Mouse (Mus musculus) heart, embryonic 14.5 days (tissue): ENCODE measurements around the gene Gm11559. TPM values are rescaled to one million over a fixed set of nuclear protein-coding genes. Genes with fewer than 3 reads are reported as not detected.
"Not testable (repeated sequence)": the region's sequence is repeated elsewhere in the genome, so short reads cannot be mapped to it uniquely, and the experiment has no call there.

Source experiments
- ATAC-seq: fragments of 200-750 bp; cut with Nextera tagmentation; 2 replicates; pipeline ENCODE4 v1.8.0; 2017; ENCODE audit warnings: low read depth, moderate TSS enrichment; ENCODE audit not compliant: insufficient number of reproducible peaks, insufficient read depth, low FRiP score
- H3K27ac ChIP-seq, 2 experiments: fragments of 200-500 bp in 1 of 2; fragments of 300-500 bp in 1 of 2; sonication (generic) in 1 of 2; replicated peaks in 1 of 2; 2 replicates each; pipeline ENCODE4 v1.5.1; 2012 to 2014; ENCODE audit warnings: low read depth in 2 of 2, low read length in 2 of 2, control low read depth in 1 of 2, mild to moderate bottlenecking in 1 of 2, mixed read lengths in 1 of 2; ENCODE audit not compliant: control insufficient read depth in 1 of 2, insufficient read depth in 1 of 2
- H3K27me3 ChIP-seq: fragments of 300-500 bp; sonication (generic); 2 replicates; pipeline ENCODE4 v1.6.1; 2014; ENCODE audit warnings: mild to moderate bottlenecking, low read length, control low read depth; ENCODE audit not compliant: control insufficient read depth, insufficient read depth
- H3K36me3 ChIP-seq: fragments of 300-500 bp; sonication (generic); 2 replicates; pipeline ENCODE4 v1.6.1; 2014; ENCODE audit warnings: mild to moderate bottlenecking, control low read depth, low read length, mixed read lengths; ENCODE audit not compliant: control insufficient read depth, insufficient read depth
- H3K4me1 ChIP-seq, 2 experiments: fragments of 200-500 bp in 1 of 2; fragments of 300-500 bp in 1 of 2; sonication (generic) in 1 of 2; 2 replicates each; pipeline ENCODE4 v1.6.1; 2012 to 2014; ENCODE audit warnings: low read length in 2 of 2, control low read depth in 1 of 2, mixed read lengths in 1 of 2; ENCODE audit not compliant: control insufficient read depth in 2 of 2, insufficient read depth in 2 of 2
- H3K4me2 ChIP-seq: fragments of 300-500 bp; sonication (generic); 2 replicates; pipeline ENCODE4 v1.6.1; 2014; ENCODE audit warnings: mild to moderate bottlenecking, low read length
- H3K4me3 ChIP-seq, 2 experiments: fragments of 200-500 bp in 1 of 2; fragments of 300-500 bp in 1 of 2; sonication (generic) in 1 of 2; 2 replicates each; pipeline ENCODE4 v1.5.1; 2012 to 2014; ENCODE audit warnings: low read length in 2 of 2, mild to moderate bottlenecking in 2 of 2, control low read depth in 1 of 2, low read depth in 1 of 2, moderate library complexity in 1 of 2; ENCODE audit not compliant: control insufficient read depth in 1 of 2, insufficient read depth in 1 of 2
- H3K9ac ChIP-seq: fragments of 300-500 bp; sonication (generic); 2 replicates; pipeline ENCODE4 v1.6.1; 2014; ENCODE audit warnings: mild to moderate bottlenecking, low read length
- H3K9me3 ChIP-seq: fragments of 300-500 bp; sonication (generic); 2 replicates; pipeline ENCODE4 v1.6.1; 2016; ENCODE audit warnings: low read length, control low read depth; ENCODE audit not compliant: control insufficient read depth
- WGBS: fragments of 180-500 bp; shearing (Covaris S2); extraction: QIAGEN DNeasy Blood & Tissue Kit; methylation state at CpG from one replicate; pipeline ENCODE4 v1.1.7; 2014; 5-methylcytosine and 5-hydroxymethylcytosine counted together
- polyA plus RNA-seq: library from polyadenylated mRNA; unstranded; fragments of >200 nt; fragmentation: Nextera tagmentation; extraction: Ambion mirVana; gene quantifications from 2 replicates; pipeline ENCODE4 v1.2.1, GENCODE M21; 2014

Gene Gm11559
- polyA plus RNA-seq, result not detected in 2 replicates

GRCm38 (mm10) chr11:99864176-99864575 lies at the start of gene Gm11559:
Gene Gm11559, plus strand, starts transcription at chr11:99864476.
- H3K4me2 ChIP-seq, H3K9ac ChIP-seq, ATAC-seq, H3K36me3 ChIP-seq, H3K27me3 ChIP-seq, H3K4me3 ChIP-seq, H3K9me3 ChIP-seq, H3K4me1 ChIP-seq, H3K27ac ChIP-seq: not testable (repeated sequence)
- 42% methylated on average over 1 of the region's 1 CpGs for WGBS

GRCm38 (mm10) chr11:99815566-99815965 lies 48.7 kb upstream of the Gm11559 start, which contains the start of gene Gm11564:
Gene Gm11564, minus strand, starts transcription at chr11:99815666.
- not testable (repeated sequence) for H3K4me1 ChIP-seq, H3K27ac ChIP-seq, H3K9ac ChIP-seq, H3K4me2 ChIP-seq, H3K36me3 ChIP-seq, H3K9me3 ChIP-seq, H3K4me3 ChIP-seq, H3K27me3 ChIP-seq, ATAC-seq
- 73% methylated on average over 2 of the region's 2 CpGs for WGBS

GRCm38 (mm10) chr11:99837966-99838365 lies 26.3 kb upstream of the Gm11559 start, which contains the start of gene 2300003K06Rik:
Gene 2300003K06Rik, minus strand, starts transcription at chr11:99838066.
- H3K9me3 ChIP-seq, result no peaks in the 10 kb centered on the region
- no peak within 1 kb of the TSS for H3K9ac ChIP-seq
- WGBS, result 71% methylated on average over 1 of the region's 1 CpGs
- no peak within 1 kb of the TSS for H3K27ac ChIP-seq
- H3K27me3 ChIP-seq, result no peaks in the 10 kb centered on the region
- no peak within 1 kb of the TSS for H3K4me2 ChIP-seq
- H3K4me1 ChIP-seq, result no peaks in the 10 kb centered on the region
- H3K4me3 ChIP-seq, result no peak within 1 kb of the TSS
- no peak for ATAC-seq
- no peaks in the 10 kb centered on the region for H3K36me3 ChIP-seq

GRCm38 (mm10) chr11:99842185-99842584 lies 22.1 kb upstream of the Gm11559 start:
- no peak overlapping the region for H3K9ac ChIP-seq

GRCm38 (mm10) chr11:99846746-99847145 lies 17.5 kb upstream of the Gm11559 start:
- WGBS, result 71% methylated on average over 2 of the region's 2 CpGs
- no peak for ATAC-seq
- Histone ChIP-seq H3K27me3 (no peaks in the 10 kb centered on the region; the same call in 1 of the 2 replicates), H3K27ac (no peak overlapping the region), H3K4me3 (no peak overlapping the region), H3K9ac (no peak overlapping the region), H3K9me3 (no peaks in the 10 kb centered on the region), H3K4me1 (no peaks in the 10 kb centered on the region), H3K36me3 (no peaks in the 10 kb centered on the region), H3K4me2 (no peak overlapping the region)

More at GRCm38 (mm10) chr11:99842185-99842584, 22.1 kb upstream of the Gm11559 start:
- Histone ChIP-seq H3K36me3 (no peaks in the 10 kb centered on the region), H3K27me3 (no peaks in the 10 kb centered on the region; the same call in 1 of the 2 replicates), H3K4me1 (no peaks in the 10 kb centered on the region), H3K4me2 (no peak overlapping the region), H3K9me3 (no peaks in the 10 kb centered on the region), H3K4me3 (no peak overlapping the region), H3K27ac (no peak overlapping the region)
- 68% methylated on average over 1 of the region's 1 CpGs for WGBS
- ATAC-seq, result no peak

GRCm38 (mm10) chr11:99851508-99851907 lies 12.8 kb upstream of the Gm11559 start, which contains the start of gene Krtap4-16:
Gene Krtap4-16, minus strand, starts transcription at chr11:99851608.
- H3K9me3 ChIP-seq, result no peaks in the 10 kb centered on the region
- H3K27ac ChIP-seq, result no peak within 1 kb of the TSS
- no peak within 1 kb of the TSS for H3K9ac ChIP-seq
- no peak within 1 kb of the TSS for H3K4me2 ChIP-seq
- H3K4me3 ChIP-seq, result no peak within 1 kb of the TSS
- no peaks in the 10 kb centered on the region for H3K27me3 ChIP-seq
- H3K36me3 ChIP-seq, result no peaks in the 10 kb centered on the region
- ATAC-seq, result no peak
- no peaks in the 10 kb centered on the region for H3K4me1 ChIP-seq

- no peak overlapping the region for H3K4me2 ChIP-seq
- no peak for ATAC-seq
- 57% methylated on average over 3 of the region's 3 CpGs for WGBS
- no peaks in the 10 kb centered on the region for H3K9me3 ChIP-seq
- H3K27ac ChIP-seq, result no peak overlapping the region
- H3K4me1 ChIP-seq, result no peaks in the 10 kb centered on the region
- H3K27me3 ChIP-seq, result no peaks in the 10 kb centered on the region
- H3K36me3 ChIP-seq, result no peaks in the 10 kb centered on the region
- H3K9ac ChIP-seq, result no peak overlapping the region
- H3K4me3 ChIP-seq, result no peak overlapping the region
Measured at GRCm38 (mm10) chr11:99854121-99854520, 10.2 kb upstream of the Gm11559 start.

- Histone ChIP-seq H3K36me3 (no peaks in the 10 kb centered on the region), H3K4me1 (no peaks in the 10 kb centered on the region), H3K27me3 (no peaks in the 10 kb centered on the region), H3K9me3 (no peaks in the 10 kb centered on the region), H3K4me2 (no peak within 1 kb of the TSS), H3K9ac (no peak within 1 kb of the TSS), H3K4me3 (no peak within 1 kb of the TSS), H3K27ac (no peak within 1 kb of the TSS)
- no peak for ATAC-seq
- 81% methylated on average over 2 of the region's 2 CpGs for WGBS
Measured at GRCm38 (mm10) chr11:99857617-99858016, 6.7 kb upstream of the Gm11559 start, which contains the start of gene Gm11568. Gene Gm11568, plus strand, starts transcription at chr11:99857917.
